Mouse (Mus musculus) ES-E14 (cell line): ENCODE data around the gene Emc1. TPM values are rescaled to one million over a fixed set of nuclear protein-coding genes. Genes with fewer than 3 reads are reported as not detected.

Experiments
- DNase-seq: peaks from one replicate; pipeline ENCODE4 v3.0.0-alpha.2; 2013; ENCODE audit warnings: low read depth, low spot score
- H3K27ac ChIP-seq: 2 replicates; pipeline ENCODE4 v1.5.1; 2012; ENCODE audit warnings: low read depth, mild to moderate bottlenecking, low read length, moderate library complexity, mixed read lengths; ENCODE audit not compliant: poor library complexity, insufficient read depth, severe bottlenecking
- H3K36me3 ChIP-seq: 2 replicates; pipeline ENCODE4 v1.6.1; 2012; ENCODE audit warnings: mild to moderate bottlenecking, low read length, moderate library complexity, mixed read lengths; ENCODE audit not compliant: control insufficient read depth, poor library complexity, insufficient read depth, severe bottlenecking
- H3K4me1 ChIP-seq, 2 experiments: fragments of 150-350 bp in 1 of 2; sonication (generic) in 1 of 2; 2 replicates each; pipeline ENCODE4 v1.6.1; 2012; ENCODE audit warnings: low read length in 2 of 2, mild to moderate bottlenecking in 1 of 2, mixed read lengths in 1 of 2; ENCODE audit not compliant: control insufficient read depth in 2 of 2, insufficient read depth in 2 of 2, poor library complexity in 1 of 2
- H3K4me3 ChIP-seq, 2 experiments: fragments of 150-350 bp in 1 of 2; sonication (generic) in 1 of 2; 2 replicates each; pipeline ENCODE4 v1.5.1; 2012; ENCODE audit warnings: low read length in 2 of 2, low read depth in 1 of 2, mild to moderate bottlenecking in 1 of 2, mixed read lengths in 1 of 2; ENCODE audit not compliant: insufficient read depth in 1 of 2, poor library complexity in 1 of 2, severe bottlenecking in 1 of 2
- H3K9ac ChIP-seq: 2 replicates; pipeline ENCODE4 v1.6.1; 2012; ENCODE audit warnings: low read depth, mild to moderate bottlenecking, low read length, mixed read lengths; ENCODE audit not compliant: poor library complexity, insufficient read depth, severe bottlenecking
- H3K9me3 ChIP-seq: fragments of 150-350 bp; sonication (generic); 2 replicates; pipeline ENCODE4 v1.6.1; 2012; ENCODE audit warnings: low read depth, mild to moderate bottlenecking, low read length; ENCODE audit not compliant: control insufficient read depth, insufficient read depth
- CHD2 ChIP-seq: IDR thresholded peaks from 2 replicates; pipeline ENCODE4 v1.6.1; 2014; ENCODE audit warnings: mild to moderate bottlenecking, low read depth, low read length, inconsistent platforms
- HCFC1 ChIP-seq: IDR thresholded peaks from 2 replicates; pipeline ENCODE4 v1.6.1; 2012; ENCODE audit warnings: low read length, inconsistent platforms, borderline replicate concordance; ENCODE audit not compliant: insufficient read depth
- MAFK ChIP-seq: IDR thresholded peaks from 2 replicates; pipeline ENCODE4 v1.6.1; 2014; ENCODE audit warnings: mild to moderate bottlenecking, low read depth, low read length, inconsistent platforms; ENCODE audit not compliant: insufficient read depth
- ZC3H11A ChIP-seq: IDR thresholded peaks from 2 replicates; pipeline ENCODE4 v1.6.1; 2012; ENCODE audit warnings: low read depth, mild to moderate bottlenecking, inconsistent platforms, low read length, borderline replicate concordance
- ZNF384 ChIP-seq: IDR thresholded peaks from 2 replicates; pipeline ENCODE4 v1.6.1; 2012; ENCODE audit warnings: low read depth, low read length, inconsistent platforms
- in situ Hi-C, 2 experiments: fragments of 600-800 bp; cut with MboI; formaldehyde crosslinking; loops; one replicate each; pipeline ENCODE4 v1.15.1; 2025; ENCODE audit warnings: low sequenced_read_pairs in 2 of 2, inconsistent platforms in 1 of 2; ENCODE audit not compliant: unreplicated experiment in 2 of 2
- total RNA-seq: library from RNA; depleted of rRNA; stranded (reverse); fragments of 300-350 nt; gene quantifications from 2 replicates; pipeline ENCODE4 v1.2.3, GENCODE M21; 2012

Emc1 gene
- total RNA-seq, 1 experiment, result 88.0 TPM

GRCm38 (mm10) chr4:139403214-139403613 lies 50.8 kb downstream of the Emc1 start:
- H3K36me3 ChIP-seq, result peaks cover 69% of the 10 kb centered on the region
- no peak for TF ChIP-seq HCFC1
- no peak for TF ChIP-seq ZNF384
- TF ChIP-seq ZC3H11A, result no peak
- H3K27ac ChIP-seq, result no peak overlapping the region
- in situ Hi-C loops, result no loop called here
- H3K4me3 ChIP-seq, result no peak overlapping the region
- DNase-seq, result no peak
- H3K9me3 ChIP-seq, result no peaks in the 10 kb centered on the region
- H3K9ac ChIP-seq, result no peak overlapping the region
- no peaks in the 10 kb centered on the region for H3K4me1 ChIP-seq

- H3K27ac ChIP-seq, result no peak overlapping the region
- no peak for DNase-seq
- no peaks in the 10 kb centered on the region for H3K9me3 ChIP-seq
- no peak overlapping the region for H3K4me3 ChIP-seq
- peaks cover 74% of the 10 kb centered on the region for H3K36me3 ChIP-seq
- in situ Hi-C loops, result no loop called here
- H3K9ac ChIP-seq, result no peak overlapping the region
- TF ChIP-seq MAFK (no peak), HCFC1 (no peak), ZC3H11A (no peak), ZNF384 (no peak), CHD2 (no peak)
- H3K4me1 ChIP-seq, result no peaks in the 10 kb centered on the region
Measured at GRCm38 (mm10) chr4:139411351-139411750, 59.0 kb downstream of the Emc1 start.

- Histone ChIP-seq H3K9me3 (no peaks in the 10 kb centered on the region), H3K4me3 (no peak overlapping the region), H3K27ac (no peak overlapping the region), H3K36me3 (peaks cover 80% of the 10 kb centered on the region), H3K9ac (no peak overlapping the region), H3K4me1 (no peaks in the 10 kb centered on the region)
- TF ChIP-seq HCFC1, result no peak
- no peak for TF ChIP-seq ZC3H11A
- no peak for TF ChIP-seq MAFK
- no peak for TF ChIP-seq ZNF384
- no peak for TF ChIP-seq CHD2
- DNase-seq, result peak; percentile 26
- in situ Hi-C loops, result no loop called here
Measured at GRCm38 (mm10) chr4:139417868-139418267, 65.5 kb downstream of the Emc1 start.

GRCm38 (mm10) chr4:139421621-139422020 lies 69.2 kb downstream of the Emc1 start:
- no peak overlapping the region for H3K4me3 ChIP-seq
- H3K36me3 ChIP-seq, result peaks cover 83% of the 10 kb centered on the region
- in situ Hi-C loops, result no loop called here
- H3K27ac ChIP-seq, result no peak overlapping the region
- no peak for DNase-seq
- H3K9me3 ChIP-seq, result no peaks in the 10 kb centered on the region
- no peaks in the 10 kb centered on the region for H3K4me1 ChIP-seq
- TF ChIP-seq ZC3H11A, result no peak
- H3K9ac ChIP-seq, result no peak overlapping the region

- DNase-seq, result no peak
- Histone ChIP-seq H3K4me1 (no peaks in the 10 kb centered on the region), H3K9me3 (no peaks in the 10 kb centered on the region), H3K4me3 (no peak overlapping the region), H3K36me3 (peaks cover 85% of the 10 kb centered on the region), H3K27ac (no peak overlapping the region), H3K9ac (no peak overlapping the region)
- in situ Hi-C loops, result no loop called here
- TF ChIP-seq HCFC1, result no peak
- TF ChIP-seq CHD2, result no peak
- no peak for TF ChIP-seq ZNF384
Measured at GRCm38 (mm10) chr4:139422409-139422808, 70.0 kb downstream of the Emc1 start.
